Mouse (Mus musculus) forebrain, embryonic 11.5 days (tissue): Measurements from ENCODE around the gene Psen1. TPM values are rescaled to one million over a fixed set of nuclear protein-coding genes. Genes with fewer than 3 reads are reported as not detected.

Experiments
- ATAC-seq: fragments of 200-750 bp; cut with Nextera tagmentation; replicated peaks from 2 replicates; pipeline ENCODE4 v1.8.0; 2017; ENCODE audit warnings: moderate TSS enrichment; ENCODE audit not compliant: low FRiP score
- DNase-seq: peaks from one replicate; pipeline ENCODE4 v3.0.0-alpha.2; 2017; ENCODE audit warnings: low spot score
- H3K27ac ChIP-seq: fragments of 300-500 bp; sonication (generic); 2 replicates; pipeline ENCODE4 v1.5.1; 2014; ENCODE audit warnings: low read depth, low read length
- H3K27me3 ChIP-seq: fragments of 300-500 bp; sonication (generic); 2 replicates; pipeline ENCODE4 v1.6.1; 2014; ENCODE audit warnings: mild to moderate bottlenecking, low read length, mixed read lengths; ENCODE audit not compliant: control insufficient read depth, insufficient read depth
- H3K36me3 ChIP-seq: fragments of 300-500 bp; sonication (generic); 2 replicates; pipeline ENCODE4 v1.6.1; 2014; ENCODE audit warnings: mild to moderate bottlenecking, low read length, moderate library complexity, mixed read lengths; ENCODE audit not compliant: control insufficient read depth, insufficient read depth
- H3K4me1 ChIP-seq: fragments of 300-500 bp; sonication (generic); replicated peaks from 2 replicates; pipeline ENCODE4 v1.6.1; 2014; ENCODE audit warnings: low read length, mixed read lengths; ENCODE audit not compliant: control insufficient read depth, insufficient read depth
- H3K4me2 ChIP-seq: fragments of 300-500 bp; sonication (generic); 2 replicates; pipeline ENCODE4 v1.6.1; 2014; ENCODE audit warnings: low read depth, mild to moderate bottlenecking, low read length, moderate library complexity, mixed read lengths; ENCODE audit not compliant: severe bottlenecking
- H3K4me3 ChIP-seq: fragments of 300-500 bp; sonication (generic); 2 replicates; pipeline ENCODE4 v1.5.1; 2014; ENCODE audit warnings: low read depth, low read length
- H3K9ac ChIP-seq: fragments of 300-500 bp; sonication (generic); 2 replicates; pipeline ENCODE4 v1.6.1; 2014; ENCODE audit warnings: low read length
- H3K9me3 ChIP-seq: fragments of 300-500 bp; sonication (generic); 2 replicates; pipeline ENCODE4 v1.6.1; 2016; ENCODE audit warnings: low read length, mixed read lengths; ENCODE audit not compliant: control insufficient read depth
- WGBS: fragments of 180-500 bp; shearing (Covaris S2); extraction: QIAGEN DNeasy Blood & Tissue Kit; methylation state at CpG from one replicate; pipeline ENCODE4 v1.1.7; 2014; 5-methylcytosine and 5-hydroxymethylcytosine counted together
- polyA plus RNA-seq: library from polyadenylated mRNA; unstranded; fragments of >200 nt; fragmentation: Nextera tagmentation; extraction: Ambion mirVana; gene quantifications from 2 replicates; pipeline ENCODE4 v1.2.1, GENCODE M21; 2014

Gene Psen1
- polyA plus RNA-seq, 1 experiment from 2014 or later: 69.6 TPM

DNA sequence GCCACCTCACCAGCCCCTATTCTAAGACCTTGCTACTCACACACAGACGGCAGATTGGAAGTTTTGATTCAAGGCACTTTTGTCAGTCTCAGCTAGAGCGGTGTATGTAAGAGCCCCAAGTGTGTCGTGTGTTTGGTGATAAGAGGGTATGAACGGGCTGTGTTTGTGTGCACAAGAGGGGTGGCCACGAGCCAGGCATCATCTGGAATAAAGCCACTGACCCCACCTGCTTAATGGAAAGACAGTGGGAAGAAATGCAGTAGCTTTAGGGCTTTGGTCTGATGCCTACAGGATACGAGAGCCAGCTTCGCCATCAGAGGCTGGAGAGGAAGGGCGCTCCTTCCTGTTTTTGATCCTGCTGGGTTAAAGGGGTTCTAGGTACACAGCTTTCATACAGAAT, 48.3 kb downstream of the Psen1 start:
- no peak for ATAC-seq
- Histone ChIP-seq H3K4me1 (no peaks in the 10 kb centered on the region), H3K36me3 (peaks cover 3% of the 10 kb centered on the region; the same call in 1 of the 2 replicates), H3K27ac (no peak overlapping the region), H3K9ac (no peak overlapping the region), H3K4me3 (no peak overlapping the region), H3K27me3 (no peaks in the 10 kb centered on the region), H3K4me2 (no peak overlapping the region), H3K9me3 (no peaks in the 10 kb centered on the region)
- WGBS: 89% methylated on average over 8 of the region's 8 CpGs
- no peak for DNase-seq

DNA sequence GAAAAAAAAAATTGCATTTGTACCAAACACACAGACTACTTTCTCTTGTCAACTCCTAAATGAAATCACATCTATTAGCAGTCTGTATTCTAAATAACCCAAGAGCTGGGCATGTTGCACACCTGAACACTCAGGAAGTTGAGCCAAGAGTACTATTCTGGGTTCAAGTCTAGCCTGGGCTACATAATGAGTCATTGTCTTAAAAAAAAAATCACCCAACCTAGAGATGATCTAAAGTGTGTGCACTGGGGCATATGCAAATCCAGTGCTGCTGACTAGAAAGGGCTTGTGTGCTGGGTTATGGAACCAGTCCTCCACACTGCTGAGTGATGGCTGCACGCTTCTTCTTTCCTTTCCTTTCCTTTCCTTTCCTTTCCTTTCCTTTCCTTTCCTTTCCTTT, 50.7 kb downstream of the Psen1 start:
- Histone ChIP-seq H3K36me3 (no peaks in the 10 kb centered on the region), H3K4me2 (no peak overlapping the region), H3K4me3 (no peak overlapping the region), H3K4me1 (no peaks in the 10 kb centered on the region), H3K27ac (no peak overlapping the region), H3K9me3 (no peaks in the 10 kb centered on the region), H3K27me3 (no peaks in the 10 kb centered on the region), H3K9ac (no peak overlapping the region)
- DNase-seq (no peak), ATAC-seq (no peak)
- 85% methylated on average over 1 of the region's 1 CpGs for WGBS

DNA sequence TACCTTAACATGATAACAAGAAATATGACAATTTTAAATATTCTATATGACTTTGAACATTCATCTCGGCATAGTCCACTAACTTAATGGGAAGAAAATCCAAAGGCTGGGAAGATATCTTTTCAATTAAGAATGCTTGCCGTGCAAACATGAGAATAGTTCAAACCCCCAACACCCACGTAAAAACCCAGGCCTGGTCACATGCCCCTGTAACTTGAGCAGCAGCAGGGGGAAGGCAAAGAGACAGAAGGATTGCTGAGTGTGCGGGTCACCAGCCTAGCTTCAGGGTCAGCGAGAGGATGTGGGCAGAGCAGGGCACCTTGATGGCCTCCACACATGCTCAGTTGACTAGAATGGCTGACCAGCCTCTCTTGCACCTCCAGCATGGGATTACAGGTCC, 53.8 kb downstream of the Psen1 start:
- WGBS: 72% methylated on average over 5 of the region's 5 CpGs

DNA sequence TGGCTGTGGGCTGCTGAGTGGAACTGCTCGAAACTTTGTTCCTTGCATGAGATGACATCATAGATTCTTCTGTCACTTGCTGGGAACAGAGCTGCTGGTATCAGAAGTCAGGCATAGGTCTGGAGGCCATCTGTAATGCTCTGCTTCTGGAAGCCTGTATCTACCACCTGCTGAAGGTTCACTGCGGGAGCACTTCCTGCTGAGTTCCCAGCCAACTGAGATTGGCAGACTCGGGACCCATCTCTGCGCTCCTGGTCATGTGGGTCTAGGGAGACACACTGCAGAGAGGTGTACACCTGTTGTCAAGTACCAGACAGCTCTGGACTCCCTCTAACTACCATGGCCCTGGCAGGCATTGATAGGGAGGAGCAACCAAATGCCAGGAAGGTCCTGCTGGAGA, 54.9 kb downstream of the Psen1 start:
- Histone ChIP-seq H3K27me3 (no peaks in the 10 kb centered on the region), H3K4me3 (no peak overlapping the region), H3K9me3 (no peaks in the 10 kb centered on the region), H3K36me3 (no peaks in the 10 kb centered on the region), H3K27ac (no peak overlapping the region), H3K4me2 (no peak overlapping the region), H3K9ac (no peak overlapping the region), H3K4me1 (0 out of 2 replicates have a peak, but pooled peaks cover 3% of the 10 kb centered on the region)
- no peak for ATAC-seq
- no peak for DNase-seq
- WGBS: 93% methylated on average over 4 of the region's 4 CpGs

More for the DNA sequence above, 53.8 kb downstream of the Psen1 start:
- H3K27ac ChIP-seq: no peak overlapping the region
- H3K36me3 ChIP-seq: no peaks in the 10 kb centered on the region
- H3K4me3 ChIP-seq: no peak overlapping the region
- H3K4me1 ChIP-seq: 0 out of 2 replicates have a peak, but pooled peaks cover 3% of the 10 kb centered on the region
- H3K9me3 ChIP-seq: no peaks in the 10 kb centered on the region
- ATAC-seq (no peak), DNase-seq (no peak)
- H3K27me3 ChIP-seq: no peaks in the 10 kb centered on the region
- H3K4me2 ChIP-seq: no peak overlapping the region
- no peak overlapping the region for H3K9ac ChIP-seq

DNA sequence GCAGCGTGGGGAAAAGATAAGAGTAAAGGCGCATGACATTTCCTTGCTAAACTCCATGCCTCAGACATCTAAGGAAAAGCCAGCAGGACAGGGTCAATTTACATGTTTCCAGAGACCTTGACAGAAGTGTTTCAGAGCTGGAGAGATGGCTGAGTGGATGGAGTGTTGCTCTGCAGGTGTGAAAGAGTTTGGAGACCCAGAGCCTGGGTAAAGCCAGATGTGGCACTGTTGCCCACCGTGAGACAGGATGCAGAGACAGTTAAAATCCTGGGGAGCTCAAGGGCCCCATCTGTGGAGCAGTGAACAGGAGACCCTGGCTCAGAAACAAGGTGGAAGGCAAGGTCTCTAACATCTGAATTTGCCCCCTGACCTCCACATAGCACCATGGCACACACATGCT, 55.8 kb downstream of the Psen1 start:
- no peaks in the 10 kb centered on the region for H3K27me3 ChIP-seq
- H3K9ac ChIP-seq: no peak overlapping the region
- ATAC-seq: no peak
- H3K27ac ChIP-seq: no peak overlapping the region
- H3K4me2 ChIP-seq: no peak overlapping the region
- DNase-seq: no peak
- no peaks in the 10 kb centered on the region for H3K36me3 ChIP-seq
- no peaks in the 10 kb centered on the region for H3K9me3 ChIP-seq
- WGBS: 90% methylated on average over 3 of the region's 3 CpGs
- H3K4me3 ChIP-seq: no peak overlapping the region
- H3K4me1 ChIP-seq: 0 out of 2 replicates have a peak, but pooled peaks cover 3% of the 10 kb centered on the region

DNA sequence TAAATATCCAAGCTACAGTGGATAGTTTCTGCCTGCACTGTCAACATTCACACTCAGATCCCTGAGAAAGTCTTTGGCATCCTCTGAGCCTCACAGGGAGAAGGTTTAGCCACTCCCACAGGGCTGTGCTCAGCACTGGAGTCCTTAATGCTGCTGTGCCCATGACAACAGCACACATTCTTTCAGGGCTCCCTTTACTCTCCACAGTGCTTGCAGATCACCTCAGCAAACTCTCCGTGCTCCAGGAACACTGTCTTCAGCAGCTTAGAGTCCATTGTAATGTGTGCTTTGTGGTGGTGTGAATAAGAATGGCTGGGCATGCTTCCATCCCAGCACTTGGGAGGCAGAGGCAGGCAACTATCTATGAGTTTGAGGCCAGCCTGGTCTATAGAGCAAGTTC, 61.2 kb downstream of the Psen1 start:
- Histone ChIP-seq H3K36me3 (no peaks in the 10 kb centered on the region), H3K9me3 (no peaks in the 10 kb centered on the region), H3K27me3 (no peaks in the 10 kb centered on the region), H3K4me3 (no peak overlapping the region), H3K9ac (no peak overlapping the region), H3K4me1 (0 out of 2 replicates have a peak, but pooled peaks cover 2% of the 10 kb centered on the region), H3K27ac (no peak overlapping the region), H3K4me2 (no peak overlapping the region)
- ATAC-seq: no peak
- DNase-seq: no peak
- 55% methylated on average over 1 of the region's 1 CpGs for WGBS

DNA sequence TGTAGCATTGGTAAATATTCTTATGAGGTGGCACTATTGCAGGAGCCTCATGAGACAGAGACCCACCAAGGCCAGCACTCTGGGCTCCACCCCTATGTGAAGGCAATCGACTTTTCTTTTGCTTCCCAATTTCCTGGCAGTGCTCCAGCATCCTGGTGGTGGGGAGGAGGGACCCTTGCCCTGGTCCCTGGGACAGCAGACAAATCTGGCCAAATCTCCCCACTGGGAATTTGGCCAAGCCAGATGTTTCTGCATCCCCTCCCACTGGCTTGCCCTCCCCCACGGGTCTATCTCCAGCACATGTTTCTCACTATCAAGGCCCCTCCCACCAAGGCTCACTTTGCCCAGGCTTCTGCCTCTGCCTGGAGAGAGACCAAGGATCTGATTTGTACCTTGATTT, 64.5 kb downstream of the Psen1 start:
- no peak for ATAC-seq
- WGBS: 75% methylated on average over 2 of the region's 2 CpGs
- H3K9ac ChIP-seq: no peak overlapping the region
- no peaks in the 10 kb centered on the region for H3K9me3 ChIP-seq
- H3K4me3 ChIP-seq: no peak overlapping the region
- no peaks in the 10 kb centered on the region for H3K4me1 ChIP-seq
- H3K27me3 ChIP-seq: no peaks in the 10 kb centered on the region
- no peak for DNase-seq
- H3K36me3 ChIP-seq: no peaks in the 10 kb centered on the region
- no peak overlapping the region for H3K27ac ChIP-seq
- no peak overlapping the region for H3K4me2 ChIP-seq

DNA sequence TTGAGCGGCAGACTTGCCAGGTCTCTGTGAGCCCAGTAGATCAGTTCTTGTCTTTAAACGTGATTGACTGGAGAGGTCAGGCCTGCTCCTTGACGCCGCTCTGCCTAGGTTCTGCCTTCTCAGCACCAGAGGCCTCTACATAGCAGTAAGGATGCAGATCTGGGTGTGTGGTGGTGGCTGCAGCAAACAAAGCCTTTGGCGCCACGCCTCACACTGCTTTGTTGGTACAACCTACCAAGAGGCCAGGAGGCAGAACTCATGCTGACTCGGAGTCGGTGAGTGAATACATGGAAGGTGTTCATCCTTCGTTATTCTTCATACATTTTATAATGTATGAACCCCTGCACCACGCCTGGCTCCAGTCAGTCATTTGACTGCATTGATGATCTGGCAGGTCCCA, 70.8 kb downstream of the Psen1 start:
- Histone ChIP-seq H3K36me3 (no peaks in the 10 kb centered on the region), H3K4me2 (no peak overlapping the region), H3K9ac (no peak overlapping the region), H3K27me3 (no peaks in the 10 kb centered on the region), H3K4me1 (peaks cover 3% of the 10 kb centered on the region; the same call in 1 of the 2 replicates), H3K4me3 (no peak overlapping the region), H3K27ac (no peak overlapping the region), H3K9me3 (no peaks in the 10 kb centered on the region)
- ATAC-seq: no peak
- WGBS: 77% methylated on average over 10 of the region's 10 CpGs
- DNase-seq: no peak

DNA sequence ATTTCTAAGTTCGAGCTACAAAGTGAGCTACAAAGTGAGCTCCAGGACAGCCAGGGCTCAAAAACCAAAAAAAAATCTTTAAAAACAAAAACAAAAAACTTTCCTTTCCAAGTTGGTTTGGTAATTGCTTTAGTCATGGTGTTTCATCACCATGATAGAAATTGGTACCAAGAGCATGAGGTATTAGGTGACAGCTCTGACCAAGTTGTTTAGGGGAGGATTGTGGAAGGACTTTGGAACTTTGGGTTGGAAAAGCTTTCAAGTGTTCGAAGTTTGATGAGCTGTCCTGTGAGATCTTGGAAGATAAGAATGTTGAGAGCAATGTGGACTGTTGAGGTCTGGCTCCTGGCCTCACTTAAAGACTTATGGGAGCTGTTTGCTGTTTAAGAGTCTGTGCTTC, 72.2 kb downstream of the Psen1 start:
- Histone ChIP-seq H3K4me1 (peaks cover 7% of the 10 kb centered on the region; the same call in 1 of the 2 replicates), H3K36me3 (no peaks in the 10 kb centered on the region), H3K4me2 (no peak overlapping the region), H3K4me3 (no peak overlapping the region), H3K27ac (no peak overlapping the region), H3K9me3 (no peaks in the 10 kb centered on the region), H3K9ac (no peak overlapping the region), H3K27me3 (0 out of 2 replicates have a peak, but pooled peaks cover 2% of the 10 kb centered on the region)
- 84% methylated on average over 2 of the region's 2 CpGs for WGBS
- no peak for ATAC-seq
- no peak for DNase-seq
